Mouse (Mus musculus): Measurements from ENCODE around the gene Evl. TPM values are rescaled to one million over a fixed set of nuclear protein-coding genes. Genes with fewer than 3 reads are reported as not detected.

Evl gene
- polyA plus RNA-seq, 1 experiment, result 71.5 TPM

DNA sequence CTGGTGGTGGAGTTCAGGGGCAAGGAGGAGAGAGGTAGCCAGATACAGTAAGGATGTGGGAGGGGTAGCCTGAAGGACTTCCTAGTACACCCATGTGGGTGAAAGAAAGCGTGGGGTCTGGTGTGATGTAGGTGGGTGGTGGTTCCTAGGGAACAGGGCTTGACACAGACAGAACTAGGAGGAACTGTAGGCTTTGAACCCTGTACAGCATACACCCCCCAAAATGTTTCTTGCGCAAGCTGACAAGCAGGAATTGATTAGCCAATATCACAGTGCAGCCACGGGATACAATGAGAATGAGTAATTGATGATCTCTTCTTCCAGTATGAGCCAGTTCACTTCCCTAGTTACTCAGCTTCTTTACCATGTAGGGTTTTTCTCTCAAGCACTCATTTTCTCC, 84.6 kb downstream of the Evl start:
- Histone ChIP-seq H3K4me2 (ENCODE audit: low read depth) (no peak overlapping the region), H3K4me3 (no peak overlapping the region), H3ac (ENCODE audit: control insufficient read depth, insufficient read length) (no peak overlapping the region), H3K79me2 (ENCODE audit: control insufficient read depth, insufficient read depth) (no peaks in the 10 kb centered on the region), H3K36me3 (ENCODE audit: control insufficient read depth, insufficient read depth) (no peaks in the 10 kb centered on the region), H3K27me3 (ENCODE audit: control insufficient read depth, insufficient read depth, insufficient read length) (no peaks in the 10 kb centered on the region)
- TF ChIP-seq TCF3 (IDR thresholded peaks at IDR 0.05; ENCODE audit: insufficient read length, low read depth) (no peak), POLR2AphosphoS2 (IDR thresholded peaks at IDR 0.05; ENCODE audit: insufficient read length, low read depth) (no peak), POLR2A (IDR thresholded peaks at IDR 0.05; ENCODE audit: insufficient read length, low read depth) (no peak), USF1 (IDR thresholded peaks at IDR 0.05; ENCODE audit: low read depth) (no peak), MAX (IDR thresholded peaks at IDR 0.05; ENCODE audit: low read depth) (no peak), TCF12 (IDR thresholded peaks at IDR 0.05; ENCODE audit: insufficient read depth, poor library complexity, severe bottlenecking) (no peak), E2F4 (IDR thresholded peaks at IDR 0.05; ENCODE audit: insufficient read depth) (no peak), REST (IDR thresholded peaks at IDR 0.05; ENCODE audit: insufficient read depth, insufficient read length) (no peak), MYOD1 (IDR thresholded peaks at IDR 0.05; ENCODE audit: control insufficient read depth in 1 of 3, insufficient read length in 2 of 3, low read depth in 2 of 3) (no peak), MYOG (IDR thresholded peaks at IDR 0.05; ENCODE audit: control insufficient read depth in 1 of 3, insufficient read depth in 1 of 3, insufficient read length in 2 of 3, low read depth in 2 of 3) (no peak), CEBPB (IDR thresholded peaks at IDR 0.05; ENCODE audit: insufficient read depth, poor library complexity, severe bottlenecking) (no peak), SRF (IDR thresholded peaks at IDR 0.05; ENCODE audit: control insufficient read depth, insufficient read length, low read depth) (no peak)

GRCm38 (mm10) chr12:108642019-108642418, 87.5 kb downstream of the Evl start:
- no peak overlapping the region for H3K4me3 ChIP-seq
- no peaks in the 10 kb centered on the region for H3K27me3 ChIP-seq (ENCODE audit: control insufficient read depth, insufficient read depth, insufficient read length)
- H3K79me2 ChIP-seq (ENCODE audit: control insufficient read depth, insufficient read depth), result no peaks in the 10 kb centered on the region
- no peaks in the 10 kb centered on the region for H3K36me3 ChIP-seq (ENCODE audit: control insufficient read depth, insufficient read depth)
- H3K4me2 ChIP-seq (ENCODE audit: low read depth), result no peak overlapping the region
- TF ChIP-seq MYOG (IDR thresholded peaks at IDR 0.05; ENCODE audit: control insufficient read depth in 1 of 3, insufficient read depth in 1 of 3, insufficient read length in 2 of 3, low read depth in 2 of 3) (no peak), REST (IDR thresholded peaks at IDR 0.05; ENCODE audit: insufficient read depth, insufficient read length) (no peak), MAX (IDR thresholded peaks at IDR 0.05; ENCODE audit: low read depth) (no peak), MYOD1 (IDR thresholded peaks at IDR 0.05; ENCODE audit: control insufficient read depth in 1 of 3, insufficient read length in 2 of 3, low read depth in 2 of 3) (no peak), E2F4 (IDR thresholded peaks at IDR 0.05; ENCODE audit: insufficient read depth) (no peak), SRF (IDR thresholded peaks at IDR 0.05; ENCODE audit: control insufficient read depth, insufficient read length, low read depth) (no peak), POLR2AphosphoS2 (IDR thresholded peaks at IDR 0.05; ENCODE audit: insufficient read length, low read depth) (no peak), USF1 (IDR thresholded peaks at IDR 0.05; ENCODE audit: low read depth) (no peak), POLR2A (IDR thresholded peaks at IDR 0.05; ENCODE audit: insufficient read length, low read depth) (no peak), TCF12 (IDR thresholded peaks at IDR 0.05; ENCODE audit: insufficient read depth, poor library complexity, severe bottlenecking) (no peak), CEBPB (IDR thresholded peaks at IDR 0.05; ENCODE audit: insufficient read depth, poor library complexity, severe bottlenecking) (no peak), TCF3 (IDR thresholded peaks at IDR 0.05; ENCODE audit: insufficient read length, low read depth) (no peak)
- no peak overlapping the region for H3ac ChIP-seq (ENCODE audit: control insufficient read depth, insufficient read length)

GRCm38 (mm10) chr12:108646234-108646633, 91.7 kb downstream of the Evl start:
- TF ChIP-seq E2F4 (IDR thresholded peaks at IDR 0.05; ENCODE audit: insufficient read depth) (no peak), CEBPB (IDR thresholded peaks at IDR 0.05; ENCODE audit: insufficient read depth, poor library complexity, severe bottlenecking) (no peak), USF1 (IDR thresholded peaks at IDR 0.05; ENCODE audit: low read depth) (no peak), SRF (IDR thresholded peaks at IDR 0.05; ENCODE audit: control insufficient read depth, insufficient read length, low read depth) (no peak), TCF3 (IDR thresholded peaks at IDR 0.05; ENCODE audit: insufficient read length, low read depth) (no peak), MAX (IDR thresholded peaks at IDR 0.05; ENCODE audit: low read depth) (no peak), POLR2A (IDR thresholded peaks at IDR 0.05; ENCODE audit: insufficient read length, low read depth) (no peak), MYOG (IDR thresholded peaks at IDR 0.05; ENCODE audit: control insufficient read depth in 1 of 3, insufficient read depth in 1 of 3, insufficient read length in 2 of 3, low read depth in 2 of 3) (no peak), MYOD1 (IDR thresholded peaks at IDR 0.05; ENCODE audit: control insufficient read depth in 1 of 3, insufficient read length in 2 of 3, low read depth in 2 of 3) (no peak), REST (IDR thresholded peaks at IDR 0.05; ENCODE audit: insufficient read depth, insufficient read length) (no peak), POLR2AphosphoS2 (IDR thresholded peaks at IDR 0.05; ENCODE audit: insufficient read length, low read depth) (no peak), TCF12 (IDR thresholded peaks at IDR 0.05; ENCODE audit: insufficient read depth, poor library complexity, severe bottlenecking) (no peak)
- Histone ChIP-seq H3ac (ENCODE audit: control insufficient read depth, insufficient read length) (no peak overlapping the region), H3K27me3 (ENCODE audit: control insufficient read depth, insufficient read depth, insufficient read length) (no peaks in the 10 kb centered on the region), H3K36me3 (ENCODE audit: control insufficient read depth, insufficient read depth) (peaks cover 11% of the 10 kb centered on the region), H3K4me3 (no peak overlapping the region), H3K4me2 (ENCODE audit: low read depth) (no peak overlapping the region), H3K79me2 (ENCODE audit: control insufficient read depth, insufficient read depth) (no peaks in the 10 kb centered on the region)

DNA sequence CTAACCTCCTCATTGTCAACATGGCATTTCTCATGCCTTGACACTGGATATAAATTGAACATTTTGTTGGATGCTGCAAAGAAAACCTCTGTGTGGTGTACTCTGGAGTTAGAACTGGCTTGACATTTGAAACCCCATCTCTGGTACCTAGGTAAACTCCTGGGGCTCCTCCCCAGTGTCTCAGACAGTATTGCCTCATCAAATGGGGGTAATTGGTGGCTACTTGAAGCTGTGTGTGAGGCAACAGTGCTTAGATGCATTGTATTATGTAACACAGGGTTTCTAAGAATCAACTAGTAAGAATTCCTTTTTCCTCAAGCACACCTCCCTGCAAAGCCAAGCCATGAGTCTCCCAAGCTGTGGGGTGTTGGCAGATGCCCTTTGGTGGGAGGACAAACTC, 93.3 kb downstream of the Evl start:
- H3ac ChIP-seq (ENCODE audit: control insufficient read depth, insufficient read length), result no peak overlapping the region
- H3K36me3 ChIP-seq (ENCODE audit: control insufficient read depth, insufficient read depth), result peaks cover 20% of the 10 kb centered on the region
- no peaks in the 10 kb centered on the region for H3K27me3 ChIP-seq (ENCODE audit: control insufficient read depth, insufficient read depth, insufficient read length)
- no peak for TF ChIP-seq MYOD1 (IDR thresholded peaks at IDR 0.05; ENCODE audit: control insufficient read depth in 1 of 3, insufficient read length in 2 of 3, low read depth in 2 of 3)
- TF ChIP-seq CEBPB (IDR thresholded peaks at IDR 0.05; ENCODE audit: insufficient read depth, poor library complexity, severe bottlenecking), result no peak
- no peak for TF ChIP-seq SRF (IDR thresholded peaks at IDR 0.05; ENCODE audit: control insufficient read depth, insufficient read length, low read depth)
- TF ChIP-seq POLR2A (IDR thresholded peaks at IDR 0.05; ENCODE audit: insufficient read length, low read depth), result no peak
- TF ChIP-seq POLR2AphosphoS2 (IDR thresholded peaks at IDR 0.05; ENCODE audit: insufficient read length, low read depth), result no peak
- TF ChIP-seq TCF12 (IDR thresholded peaks at IDR 0.05; ENCODE audit: insufficient read depth, poor library complexity, severe bottlenecking), result no peak
- no peak for TF ChIP-seq MYOG (IDR thresholded peaks at IDR 0.05; ENCODE audit: control insufficient read depth in 1 of 3, insufficient read depth in 1 of 3, insufficient read length in 2 of 3, low read depth in 2 of 3)
- no peak for TF ChIP-seq USF1 (IDR thresholded peaks at IDR 0.05; ENCODE audit: low read depth)
- no peak for TF ChIP-seq MAX (IDR thresholded peaks at IDR 0.05; ENCODE audit: low read depth)
- no peak for TF ChIP-seq E2F4 (IDR thresholded peaks at IDR 0.05; ENCODE audit: insufficient read depth)
- TF ChIP-seq TCF3 (IDR thresholded peaks at IDR 0.05; ENCODE audit: insufficient read length, low read depth), result no peak
- no peak for TF ChIP-seq REST (IDR thresholded peaks at IDR 0.05; ENCODE audit: insufficient read depth, insufficient read length)
- no peak overlapping the region for H3K4me3 ChIP-seq
- H3K79me2 ChIP-seq (ENCODE audit: control insufficient read depth, insufficient read depth), result no peaks in the 10 kb centered on the region
- no peak overlapping the region for H3K4me2 ChIP-seq (ENCODE audit: low read depth)
